Mouse (Mus musculus) limb, embryonic 12.5 days (tissue): Measurements from ENCODE around the gene Chchd10. TPM values are rescaled to one million over a fixed set of nuclear protein-coding genes. Genes with fewer than 3 reads are reported as not detected.
A peak's percentile ranks its signal among the peaks of the same experiment; 100 is the strongest.

ENCODE experiments used
- ATAC-seq: fragments of 200-750 bp; cut with Nextera tagmentation; 2 replicates; pipeline ENCODE4 v1.8.0; 2017; ENCODE audit warnings: low read depth, moderate TSS enrichment; ENCODE audit not compliant: insufficient number of reproducible peaks, insufficient read depth, low FRiP score, low TSS enrichment
- H3K27ac ChIP-seq: fragments of 300-500 bp; sonication (generic); 2 replicates; pipeline ENCODE4 v1.5.1; 2016; ENCODE audit warnings: mild to moderate bottlenecking, moderate library complexity
- H3K27me3 ChIP-seq: fragments of 300-500 bp; sonication (generic); 2 replicates; pipeline ENCODE4 v1.6.1; 2016; ENCODE audit warnings: mild to moderate bottlenecking, moderate library complexity
- H3K36me3 ChIP-seq: fragments of 300-500 bp; sonication (generic); 2 replicates; pipeline ENCODE4 v1.6.1; 2016; ENCODE audit warnings: mild to moderate bottlenecking, moderate library complexity
- H3K4me1 ChIP-seq: fragments of 300-500 bp; sonication (generic); replicated peaks from 2 replicates; pipeline ENCODE4 v1.6.1; 2016
- H3K4me2 ChIP-seq: fragments of 300-500 bp; sonication (generic); 2 replicates; pipeline ENCODE4 v1.6.1; 2016; ENCODE audit warnings: mild to moderate bottlenecking, moderate library complexity
- H3K4me3 ChIP-seq: fragments of 300-500 bp; sonication (generic); replicated peaks from 2 replicates; pipeline ENCODE4 v1.5.1; 2016; ENCODE audit warnings: mild to moderate bottlenecking
- H3K9ac ChIP-seq: fragments of 300-500 bp; sonication (generic); replicated peaks from 2 replicates; pipeline ENCODE4 v1.6.1; 2016; ENCODE audit warnings: mild to moderate bottlenecking, moderate library complexity
- H3K9me3 ChIP-seq: fragments of 300-500 bp; sonication (generic); 2 replicates; pipeline ENCODE4 v1.6.1; 2016; ENCODE audit warnings: mild to moderate bottlenecking, moderate library complexity
- WGBS: fragments of 180-500 bp; shearing (Covaris S2); methylation state at CpG from one replicate; pipeline ENCODE4 v1.1.7; 2016; 5-methylcytosine and 5-hydroxymethylcytosine counted together
- polyA plus RNA-seq: library from polyadenylated mRNA; unstranded; fragments of >200 nt; fragmentation: Nextera tagmentation; extraction: Ambion mirVana; gene quantifications from 2 replicates; pipeline ENCODE4 v1.2.1, GENCODE M21; 2016

Chchd10 gene
- polyA plus RNA-seq, 1 experiment from 2014 or later, result 5.5 TPM

DNA sequence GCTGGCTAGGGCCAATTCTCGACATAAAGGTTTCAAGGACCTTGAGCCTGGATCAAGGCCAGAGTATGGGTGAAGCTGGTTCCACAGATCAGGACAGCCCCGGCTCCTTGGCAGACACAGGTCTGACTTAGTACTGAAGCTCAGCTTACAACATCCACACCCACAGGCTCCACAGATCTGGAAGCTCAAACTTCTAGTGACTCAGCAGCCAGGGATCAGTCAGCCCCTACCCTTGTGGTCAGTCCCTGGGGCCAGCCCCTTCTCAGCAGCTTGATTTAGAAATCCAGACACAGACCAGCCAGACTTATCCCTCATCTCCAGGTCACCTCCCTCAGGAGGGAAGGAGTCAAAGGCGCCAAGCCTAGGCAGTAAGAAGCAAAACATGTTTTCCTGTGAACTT is 34.1 kb upstream of the Chchd10 start:
- Histone ChIP-seq H3K4me2 (no peak overlapping the region), H3K27ac (no peak overlapping the region), H3K9me3 (no peaks in the 10 kb centered on the region), H3K4me1 (peaks cover 5% of the 10 kb centered on the region), H3K9ac (no peak overlapping the region), H3K27me3 (no peaks in the 10 kb centered on the region), H3K36me3 (peaks cover 97% of the 10 kb centered on the region), H3K4me3 (no peak overlapping the region)
- 86% methylated on average over 3 of the region's 3 CpGs for WGBS
- no peak for ATAC-seq

DNA sequence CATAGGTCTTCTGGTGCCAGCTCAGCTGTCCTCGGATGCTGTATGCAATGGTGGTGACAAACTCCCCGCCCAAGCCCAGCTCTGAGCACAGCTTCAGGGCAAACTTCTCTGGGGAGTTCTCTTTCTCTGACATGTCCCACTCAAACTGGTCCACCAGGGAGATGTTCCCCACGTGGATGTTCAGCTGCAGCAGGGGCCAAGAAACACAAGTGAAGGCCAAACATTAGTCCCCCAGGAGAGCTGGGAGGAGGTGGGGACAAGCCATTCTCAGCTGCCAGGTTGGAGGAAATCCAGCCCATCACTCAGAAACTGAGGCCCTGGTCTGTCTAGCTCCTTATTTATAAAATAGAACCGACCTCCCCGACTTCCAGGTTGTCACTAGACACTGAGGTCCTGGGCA is 28.5 kb upstream of the Chchd10 start:
- no peaks in the 10 kb centered on the region for H3K4me1 ChIP-seq
- no peak overlapping the region for H3K4me3 ChIP-seq
- no peak overlapping the region for H3K4me2 ChIP-seq
- peaks cover 96% of the 10 kb centered on the region for H3K36me3 ChIP-seq
- no peaks in the 10 kb centered on the region for H3K27me3 ChIP-seq
- WGBS, result 91% methylated on average over 5 of the region's 5 CpGs
- no peaks in the 10 kb centered on the region for H3K9me3 ChIP-seq
- H3K9ac ChIP-seq, result no peak overlapping the region
- H3K27ac ChIP-seq, result no peak overlapping the region
- ATAC-seq, result no peak

- no peak for ATAC-seq
- no peaks in the 10 kb centered on the region for H3K27me3 ChIP-seq
- peaks cover 95% of the 10 kb centered on the region for H3K36me3 ChIP-seq
- H3K9me3 ChIP-seq, result no peaks in the 10 kb centered on the region
- H3K4me1 ChIP-seq, result no peaks in the 10 kb centered on the region
- H3K27ac ChIP-seq, result no peak overlapping the region
- no peak overlapping the region for H3K4me2 ChIP-seq
- no peak overlapping the region for H3K9ac ChIP-seq
- WGBS, result 91% methylated on average over 4 of the region's 4 CpGs
- no peak overlapping the region for H3K4me3 ChIP-seq
Measured at GRCm38 (mm10) chr10:75906882-75907281, 26.0 kb upstream of the Chchd10 start.

DNA sequence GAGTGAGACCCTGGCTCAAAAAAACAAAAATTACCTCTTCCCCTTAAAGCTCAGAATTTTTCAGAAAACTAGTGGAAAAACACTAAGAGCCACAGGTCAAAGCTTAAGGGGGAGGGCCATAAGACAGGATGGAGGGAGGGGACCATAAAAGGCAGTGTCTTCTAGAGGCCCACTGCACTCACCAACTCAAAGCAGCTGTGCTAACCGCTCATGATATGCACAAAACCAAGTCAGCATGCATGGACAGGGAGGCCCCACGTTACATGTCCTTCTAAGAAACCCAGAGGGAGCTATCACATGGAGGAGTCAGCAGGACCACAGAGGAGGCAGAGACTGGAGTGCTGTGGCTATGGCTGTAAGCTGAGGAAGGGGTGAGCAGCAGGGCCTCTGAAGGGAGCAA is 22.2 kb upstream of the Chchd10 start:
- H3K4me2 ChIP-seq, result no peak overlapping the region
- no peak overlapping the region for H3K27ac ChIP-seq
- H3K27me3 ChIP-seq, result no peaks in the 10 kb centered on the region
- H3K4me1 ChIP-seq, result no peaks in the 10 kb centered on the region
- H3K9ac ChIP-seq, result no peak overlapping the region
- no peak overlapping the region for H3K4me3 ChIP-seq
- peaks cover 88% of the 10 kb centered on the region for H3K36me3 ChIP-seq
- ATAC-seq, result no peak
- WGBS, result 90% methylated on average over 2 of the region's 2 CpGs
- no peaks in the 10 kb centered on the region for H3K9me3 ChIP-seq

GRCm38 (mm10) chr10:75913013-75913589 is 19.8 kb upstream of the Chchd10 start:
- Histone ChIP-seq H3K4me3 (no peak overlapping the region), H3K9ac (no peak overlapping the region), H3K27ac (no peak overlapping the region), H3K9me3 (no peaks in the 10 kb centered on the region), H3K4me2 (no peak overlapping the region), H3K27me3 (no peaks in the 10 kb centered on the region), H3K4me1 (peaks cover 13% of the 10 kb centered on the region), H3K36me3 (peaks cover 82% of the 10 kb centered on the region)
- 71% methylated on average over 6 of the region's 6 CpGs for WGBS
- ATAC-seq, result no peak

- peaks cover 75% of the 10 kb centered on the region for H3K36me3 ChIP-seq
- H3K4me2 ChIP-seq, result no peak overlapping the region
- ATAC-seq, result no peak
- 75% methylated on average over 7 of the region's 7 CpGs for WGBS
- H3K9ac ChIP-seq, result no peak overlapping the region
- H3K27me3 ChIP-seq, result no peaks in the 10 kb centered on the region
- peaks cover 35% of the 10 kb centered on the region for H3K4me1 ChIP-seq
- no peak overlapping the region for H3K27ac ChIP-seq
- H3K4me3 ChIP-seq, result no peak overlapping the region
- H3K9me3 ChIP-seq, result no peaks in the 10 kb centered on the region
Measured at GRCm38 (mm10) chr10:75915557-75915956, 17.4 kb upstream of the Chchd10 start.

DNA sequence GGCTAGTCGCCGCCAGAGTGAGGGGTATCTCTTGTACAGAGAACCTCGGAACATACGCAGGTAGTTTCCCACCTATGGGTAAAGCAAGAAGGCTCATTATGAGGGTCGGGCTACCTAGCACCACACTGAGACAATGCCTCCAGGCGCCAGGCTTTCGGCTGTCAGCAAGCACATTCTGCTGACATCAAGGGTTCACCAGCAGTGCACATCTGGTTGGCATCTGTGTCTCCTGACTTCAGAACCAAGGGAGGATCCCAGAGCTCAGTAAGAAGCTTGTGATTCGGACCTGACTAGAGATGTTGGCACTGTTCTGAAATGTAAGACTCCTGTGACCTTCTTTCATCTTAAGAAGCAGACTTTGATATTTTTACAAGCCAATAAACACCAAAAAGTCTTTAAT is 16.1 kb upstream of the Chchd10 start:
- H3K27ac ChIP-seq, result no peak overlapping the region
- 34% methylated on average over 8 of the region's 8 CpGs for WGBS
- no peak overlapping the region for H3K4me3 ChIP-seq
- H3K9ac ChIP-seq, result no peak overlapping the region
- H3K4me2 ChIP-seq, result no peak overlapping the region
- H3K36me3 ChIP-seq, result peaks cover 63% of the 10 kb centered on the region
- no peaks in the 10 kb centered on the region for H3K9me3 ChIP-seq
- peaks cover 36% of the 10 kb centered on the region for H3K4me1 ChIP-seq
- ATAC-seq, result no peak
- no peaks in the 10 kb centered on the region for H3K27me3 ChIP-seq

DNA sequence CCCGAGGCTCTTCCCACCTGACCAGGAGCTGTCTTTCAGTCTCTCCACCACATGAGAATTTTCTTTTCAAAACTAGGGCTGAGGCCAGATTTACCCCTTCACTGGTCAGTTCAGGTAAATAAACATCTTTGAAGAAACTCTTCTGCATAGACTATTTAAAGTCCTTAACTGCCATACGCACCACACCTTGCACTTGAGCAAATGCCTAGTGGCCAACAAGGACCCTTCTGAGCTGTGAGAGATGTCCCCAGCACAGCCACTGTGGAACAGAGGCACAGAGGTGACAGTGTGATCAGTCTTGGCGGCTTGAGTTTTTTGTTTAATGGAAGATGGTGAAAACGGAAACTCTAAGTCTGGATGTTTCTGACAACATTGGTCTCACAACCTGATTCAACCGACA is 13.9 kb upstream of the Chchd10 start:
- ATAC-seq, result no peak
- Histone ChIP-seq H3K9me3 (no peaks in the 10 kb centered on the region), H3K4me2 (no peak overlapping the region), H3K9ac (no peak overlapping the region), H3K36me3 (peaks cover 62% of the 10 kb centered on the region), H3K27ac (no peak overlapping the region), H3K27me3 (no peaks in the 10 kb centered on the region), H3K4me1 (peaks cover 51% of the 10 kb centered on the region), H3K4me3 (no peak overlapping the region)
- 95% methylated on average over 5 of the region's 5 CpGs for WGBS

- Histone ChIP-seq H3K4me2 (peak within 1 kb of the TSS; percentile 81), H3K27me3 (no peaks in the 10 kb centered on the region), H3K36me3 (peaks cover 64% of the 10 kb centered on the region), H3K9ac (peak within 1 kb of the TSS; percentile 95), H3K27ac (peak within 1 kb of the TSS; percentile 94), H3K4me1 (peaks cover 51% of the 10 kb centered on the region), H3K4me3 (peak within 1 kb of the TSS; percentile 82), H3K9me3 (no peaks in the 10 kb centered on the region)
- peak; percentile 80 for ATAC-seq
- under 1% methylated on average over 75 of the region's 76 CpGs for WGBS
Measured at GRCm38 (mm10) chr10:75921026-75921725, 11.8 kb upstream of the Chchd10 start, which contains the start of gene Smarcb1. TSS of gene Smarcb1 (minus strand) at chr10:75921617.

GRCm38 (mm10) chr10:75921726-75922560 is 11.0 kb upstream of the Chchd10 start:
- Histone ChIP-seq H3K27ac (peak overlapping the region; percentile 94), H3K4me1 (peaks cover 47% of the 10 kb centered on the region), H3K36me3 (peaks cover 64% of the 10 kb centered on the region), H3K9me3 (no peaks in the 10 kb centered on the region), H3K9ac (peak overlapping the region; percentile 95), H3K4me2 (peak overlapping the region; percentile 81), H3K4me3 (peak overlapping the region; percentile 82), H3K27me3 (no peaks in the 10 kb centered on the region)
- WGBS, result 4% methylated on average over 22 of the region's 22 CpGs
- ATAC-seq, result peak; percentile 43

DNA sequence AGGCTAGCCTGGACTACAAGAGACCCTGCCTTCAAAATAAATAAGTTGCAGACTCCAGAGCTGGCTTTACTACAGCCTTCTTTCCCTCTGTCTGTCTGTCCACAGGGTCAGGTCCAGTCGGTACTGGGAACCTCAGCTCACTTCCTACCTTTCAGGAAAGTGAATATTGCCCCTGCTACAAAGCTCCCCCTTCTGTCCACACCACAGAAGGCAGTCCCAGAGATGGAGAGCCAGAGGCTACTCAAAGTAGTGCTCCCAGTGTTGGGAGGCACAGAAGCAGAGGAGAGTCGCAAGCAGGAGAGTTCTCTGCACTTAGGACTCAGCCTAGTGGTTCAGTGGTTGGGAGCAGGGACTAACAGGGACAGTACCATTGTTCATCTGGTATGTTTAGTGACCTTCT is 8.6 kb upstream of the Chchd10 start:
- Histone ChIP-seq H3K9ac (no peak overlapping the region), H3K9me3 (no peaks in the 10 kb centered on the region), H3K27me3 (no peaks in the 10 kb centered on the region), H3K4me3 (no peak overlapping the region), H3K4me1 (peaks cover 25% of the 10 kb centered on the region), H3K27ac (no peak overlapping the region), H3K36me3 (peaks cover 63% of the 10 kb centered on the region), H3K4me2 (no peak overlapping the region)
- ATAC-seq, result no peak
- WGBS, result 71% methylated on average over 2 of the region's 2 CpGs
